Mouse (Mus musculus) 416B (cell line): ENCODE measurements at regions not wholly inside any gene's neighbourhood (a gene's known extent, or its start where the extent isn't known, plus 50 kb on each side); places are given as distances from the start of the nearest gene placed in this dataset.

Experiments used
- DNase-seq: peaks from one replicate; pipeline ENCODE4 v3.0.0; 2011; ENCODE audit warnings: low read depth

DNA sequence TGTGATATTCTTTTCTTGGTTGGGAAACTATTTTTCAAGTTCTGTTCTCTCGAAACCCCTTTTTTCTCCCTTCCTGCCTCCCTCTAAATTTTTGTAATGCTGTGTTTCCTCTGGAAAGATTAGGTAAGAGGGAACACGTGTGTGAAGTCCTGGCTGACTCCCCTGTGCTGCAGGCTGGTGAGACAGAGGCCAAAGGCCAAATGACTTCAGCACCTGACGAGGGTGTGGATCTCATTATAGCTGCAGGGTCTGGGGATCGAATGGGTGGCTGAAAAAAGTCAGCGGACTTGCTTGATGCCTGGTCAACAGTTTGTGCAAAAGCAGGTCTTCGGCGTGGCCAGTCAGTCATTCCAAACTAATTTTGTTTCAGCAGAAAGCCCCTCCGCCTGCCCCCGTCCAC is 159.1 kb downstream of the En1 start:
- no peak for DNase-seq

- no peak for DNase-seq
These were observed 160.3 kb downstream of the En1 start for GRCm38 (mm10) chr1:120762498-120762897.

DNA sequence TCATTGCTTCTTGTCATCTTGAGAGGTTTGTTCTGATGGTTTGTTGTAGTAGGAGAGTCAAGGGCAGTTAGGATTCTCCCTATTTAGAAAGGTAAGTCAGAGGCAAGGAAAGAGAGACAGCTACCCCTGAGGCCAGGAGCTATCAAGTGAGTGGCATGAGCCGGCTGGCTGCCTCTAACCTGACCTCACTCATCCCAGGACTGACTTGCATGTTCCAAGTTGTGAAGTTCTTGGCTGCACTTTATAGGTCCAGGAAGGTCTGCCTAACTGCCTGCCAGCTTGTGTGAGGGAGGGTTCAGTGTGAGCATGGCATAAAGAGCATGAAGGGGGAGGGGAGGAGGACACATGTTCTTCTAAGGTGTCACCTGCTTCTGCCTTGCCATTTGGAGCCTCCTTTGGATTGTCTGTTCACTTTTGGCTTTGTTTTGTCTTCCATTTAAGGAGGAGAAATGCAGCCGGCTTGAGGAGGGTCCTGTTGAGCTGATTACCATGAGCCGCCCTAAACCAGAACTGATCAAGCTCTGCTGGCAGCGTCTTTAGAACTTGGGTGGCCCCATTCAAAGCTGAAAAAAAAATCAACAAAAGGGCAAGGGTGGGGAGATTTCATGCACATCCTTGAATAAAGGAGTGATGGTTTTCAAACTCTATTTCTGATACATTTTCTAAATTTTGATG is 160.8 kb downstream of the En1 start:
- no peak for DNase-seq

- no peak for DNase-seq
These were observed 164.8 kb downstream of the En1 start for GRCm38 (mm10) chr1:120767054-120767453.

DNA sequence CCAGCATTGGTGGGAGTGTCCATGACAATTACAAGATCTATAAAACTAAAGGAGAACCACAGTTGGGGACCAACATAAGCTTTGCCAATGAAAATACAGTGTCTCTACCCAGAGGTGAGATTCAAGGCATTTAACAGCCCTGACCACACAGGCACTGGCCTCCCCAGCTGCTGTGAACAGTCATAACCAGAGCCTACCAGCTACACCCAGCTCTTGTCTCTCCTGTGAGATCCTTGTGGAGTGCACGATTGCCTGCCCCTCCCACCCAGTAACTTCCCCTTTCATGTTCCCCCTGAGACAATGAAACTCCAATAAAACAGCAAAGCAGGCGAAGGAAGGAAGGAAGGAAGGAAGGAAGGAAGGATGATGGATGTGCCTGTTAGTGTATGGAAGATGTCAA is 169.1 kb downstream of the En1 start:
- no peak for DNase-seq

GRCm38 (mm10) chr1:120776906-120777305 is 174.7 kb downstream of the En1 start:
- DNase-seq = no peak

GRCm38 (mm10) chr1:120777468-120777867 is 175.2 kb downstream of the En1 start:
- DNase-seq = no peak

- DNase-seq = no peak
These were observed 193.0 kb downstream of the En1 start for GRCm38 (mm10) chr1:120795245-120795644.

GRCm38 (mm10) chr1:120801248-120801979 is 199.2 kb downstream of the En1 start:
- no peak for DNase-seq

DNA sequence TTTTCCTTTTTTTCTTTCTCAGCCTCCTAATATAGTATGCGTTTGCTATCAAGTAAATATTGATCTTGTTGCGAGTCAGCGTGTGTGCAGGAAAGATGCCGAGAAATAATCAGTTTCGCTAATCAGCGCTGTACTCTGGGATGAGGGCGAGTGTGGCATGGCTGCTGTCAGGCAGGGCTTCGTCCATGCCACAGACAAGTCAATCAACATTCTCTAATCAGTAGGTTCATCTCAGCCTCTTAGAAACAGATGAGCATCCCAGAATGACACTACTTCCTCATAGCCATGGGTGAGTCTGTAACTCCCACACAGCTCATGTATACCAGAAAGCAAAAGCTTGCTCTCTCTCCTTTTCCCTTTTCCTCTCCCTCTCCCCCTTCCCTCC is 199.8 kb downstream of the En1 start:
- DNase-seq = no peak

- no peak for DNase-seq
These were observed 212.2 kb downstream of the En1 start for GRCm38 (mm10) chr1:120814441-120814840.

DNA sequence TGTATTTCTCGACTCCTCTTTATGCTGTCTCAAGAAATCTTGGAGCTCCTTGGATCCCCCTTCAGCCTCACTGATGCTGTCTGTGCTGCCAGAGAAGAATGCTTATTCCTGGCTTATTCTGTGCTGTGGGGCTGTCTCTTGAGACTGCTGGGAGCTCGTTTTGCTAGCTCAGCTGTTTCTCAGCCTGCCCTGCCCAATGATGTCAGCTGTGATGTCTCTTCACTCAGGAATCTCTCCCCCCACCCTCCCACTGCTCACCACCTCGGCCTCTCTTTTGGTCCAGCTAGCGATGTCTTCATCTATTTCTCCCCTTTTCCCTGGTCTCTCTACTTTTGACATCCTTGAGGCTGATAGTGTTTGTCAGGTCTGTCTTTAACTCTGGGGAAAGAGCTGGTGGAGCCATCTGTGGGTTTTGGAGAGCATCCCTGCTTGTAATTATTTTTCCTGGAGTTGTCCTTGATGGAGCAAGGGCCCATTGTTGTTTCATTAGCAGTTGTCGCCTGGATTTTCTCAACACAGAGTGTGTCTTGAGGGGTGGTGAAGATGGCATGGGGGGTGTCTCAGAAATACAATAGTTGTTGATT is 214.1 kb downstream of the En1 start:
- DNase-seq = no peak

DNA sequence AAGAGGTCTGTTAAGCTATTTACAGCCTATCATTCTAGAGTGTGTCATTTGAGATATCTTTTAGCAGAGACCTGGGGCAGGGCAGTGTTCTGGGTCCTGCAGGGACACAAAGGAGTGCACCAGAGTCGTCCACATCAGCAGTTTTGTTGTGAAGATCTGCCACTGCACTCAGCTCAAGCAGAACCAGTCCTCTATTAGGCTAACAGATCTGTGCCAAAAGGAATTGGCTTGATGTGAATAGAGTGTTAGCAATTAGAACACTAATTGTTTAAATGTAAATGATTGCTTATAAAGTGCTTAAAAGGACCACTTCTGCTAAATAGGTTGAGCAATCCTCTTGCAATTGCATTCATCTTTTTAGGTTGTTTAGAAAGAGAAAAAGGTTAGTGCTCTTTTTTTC is 215.3 kb downstream of the En1 start:
- no peak for DNase-seq

DNA sequence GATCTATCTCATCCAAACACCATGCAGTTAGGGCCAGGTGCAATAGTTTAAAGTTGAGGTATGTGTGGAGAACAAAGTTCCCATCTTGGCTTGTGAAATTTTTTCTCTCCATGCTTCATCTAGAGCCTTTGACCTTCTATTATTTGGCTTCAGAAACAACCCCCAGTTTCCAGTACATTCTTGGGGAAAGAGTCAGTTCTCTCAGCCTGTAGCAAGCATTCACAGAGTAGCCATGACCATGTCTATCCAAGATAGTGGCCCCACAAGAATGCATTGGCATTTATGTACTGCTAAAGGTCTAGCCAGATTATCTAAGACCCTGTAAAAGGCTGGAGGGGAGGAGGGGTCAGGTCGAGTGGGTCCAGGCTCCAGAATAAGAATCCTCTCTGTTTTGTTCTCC is 229.8 kb downstream of the En1 start:
- no peak for DNase-seq

DNA sequence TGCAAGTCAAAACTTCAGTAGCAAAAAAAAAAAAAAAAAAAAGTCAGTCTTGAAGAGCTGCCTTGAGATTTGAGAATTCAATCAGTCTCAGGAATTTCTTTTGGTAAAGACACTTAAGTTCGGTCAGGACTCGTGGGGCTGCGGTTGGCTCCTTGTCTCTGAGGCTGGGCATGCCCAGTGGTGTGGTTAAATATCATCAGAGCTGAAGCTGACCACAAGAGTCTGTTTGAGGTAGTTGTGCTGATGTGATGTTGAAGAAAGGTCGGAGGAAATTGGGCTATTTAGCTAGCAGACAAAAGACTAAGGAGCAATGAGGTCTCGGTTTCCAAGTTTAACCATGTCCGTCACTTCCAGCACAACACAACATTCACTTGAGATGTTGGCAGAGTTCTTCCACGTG is 240.4 kb downstream of the En1 start:
- no peak for DNase-seq

GRCm38 (mm10) chr1:120846146-120846545 is 243.9 kb downstream of the En1 start:
- no peak for DNase-seq

DNA sequence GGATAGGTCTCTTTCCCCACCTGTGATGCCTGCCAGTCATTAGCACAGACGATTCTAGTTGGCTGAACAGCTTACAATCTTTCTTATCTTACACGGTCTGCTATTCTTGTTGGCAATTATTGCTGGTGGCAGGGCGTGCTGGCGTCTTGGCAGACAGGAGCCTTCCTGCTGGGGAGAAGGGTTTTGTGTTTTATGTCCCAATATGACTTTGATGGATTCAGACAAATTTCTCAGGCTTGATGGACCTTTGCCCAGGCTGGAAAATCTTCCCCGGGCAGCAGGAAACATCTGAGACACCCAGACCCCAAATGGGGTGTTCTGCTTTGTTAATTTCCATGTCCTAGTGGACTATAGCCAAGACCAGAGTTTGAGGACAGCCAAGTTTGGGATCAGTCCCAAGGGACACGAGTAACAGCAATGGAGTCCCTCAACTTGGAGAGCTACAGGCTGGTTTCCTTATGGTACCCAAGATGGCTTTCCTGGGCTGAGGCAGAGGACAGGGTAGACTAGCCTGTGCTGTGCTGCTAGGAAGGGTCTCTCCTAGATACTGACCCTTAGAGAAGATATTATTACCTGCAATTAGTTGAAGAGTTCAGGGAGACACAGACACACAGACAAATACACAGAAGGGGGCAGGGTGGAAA is 249.8 kb downstream of the En1 start:
- DNase-seq = no peak

GRCm38 (mm10) chr1:120857566-120857965 is 255.3 kb downstream of the En1 start:
- no peak for DNase-seq

DNA sequence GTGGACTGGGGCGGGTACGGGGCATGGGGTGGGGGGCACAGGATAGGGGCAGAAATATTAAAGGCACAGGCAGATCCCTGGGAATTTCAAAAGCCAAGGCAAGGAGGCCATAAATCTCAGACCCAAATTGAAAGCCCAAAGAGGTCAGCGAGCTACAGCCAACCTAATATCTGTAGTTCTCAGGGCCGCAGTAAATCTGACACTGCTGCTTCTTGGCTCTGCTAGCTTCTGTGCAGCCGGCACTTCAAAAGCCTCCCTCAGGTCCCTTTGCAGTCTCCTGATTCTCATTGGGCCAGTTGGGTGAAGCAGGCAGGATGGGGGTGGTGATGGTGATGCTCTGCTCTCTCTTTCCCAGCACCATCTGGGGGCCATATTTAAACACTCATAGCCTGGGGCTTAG is 257.3 kb downstream of the En1 start:
- no peak for DNase-seq

- DNase-seq = no peak
These were observed 270.3 kb downstream of the En1 start for GRCm38 (mm10) chr1:120872554-120872953.

DNA sequence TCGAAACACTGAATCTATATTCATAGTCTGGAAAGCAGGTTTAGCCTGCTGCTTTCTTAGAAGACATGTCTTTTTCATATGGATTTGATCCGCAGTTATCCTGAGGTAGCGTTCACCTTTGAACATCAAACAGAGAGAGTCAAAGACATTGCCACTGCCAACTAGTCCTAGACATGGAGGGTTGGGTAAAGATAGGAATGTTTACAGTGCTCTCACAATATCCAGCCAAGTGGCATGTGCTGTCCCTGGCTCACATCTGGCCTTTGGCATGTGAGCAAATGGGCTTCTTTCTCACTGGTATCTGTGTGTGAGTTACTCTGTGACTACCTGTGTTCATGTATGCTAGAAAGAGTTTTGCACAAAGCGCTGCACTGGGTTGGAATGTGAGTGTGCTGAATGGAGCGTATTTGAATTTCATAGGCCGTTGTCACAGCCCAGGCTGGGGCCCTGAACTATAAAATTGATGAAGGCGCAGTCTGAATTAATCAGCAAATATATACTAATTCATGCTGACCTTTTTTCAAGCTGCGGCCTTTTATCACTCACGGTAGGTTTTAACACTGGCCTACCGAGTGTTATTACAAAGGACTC is 280.8 kb downstream of the En1 start:
- no peak for DNase-seq

GRCm38 (mm10) chr1:120883632-120884031 is 281.4 kb downstream of the En1 start:
- no peak for DNase-seq

DNA sequence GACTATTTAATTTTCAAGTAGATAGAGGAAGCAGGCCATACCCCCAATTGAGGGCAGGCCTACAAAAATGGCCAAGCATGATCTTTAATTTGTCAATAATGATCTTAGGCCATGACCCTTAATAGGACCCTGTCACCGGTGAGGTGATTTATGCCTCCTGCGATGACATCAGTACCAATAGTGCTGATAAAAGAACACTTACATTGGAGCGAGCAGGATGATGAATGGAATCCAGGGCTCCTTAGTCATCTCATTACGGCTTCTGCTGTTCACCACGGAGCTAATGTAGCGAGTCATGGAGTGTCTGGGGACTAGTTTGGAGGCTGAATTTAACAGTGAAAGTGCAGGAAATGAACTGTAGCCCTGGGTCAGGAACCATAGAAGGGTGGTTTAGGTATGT is 308.6 kb downstream of the En1 start:
- DNase-seq = no peak
